Mouse (Mus musculus): ENCODE results near the gene Arx.

DNA sequence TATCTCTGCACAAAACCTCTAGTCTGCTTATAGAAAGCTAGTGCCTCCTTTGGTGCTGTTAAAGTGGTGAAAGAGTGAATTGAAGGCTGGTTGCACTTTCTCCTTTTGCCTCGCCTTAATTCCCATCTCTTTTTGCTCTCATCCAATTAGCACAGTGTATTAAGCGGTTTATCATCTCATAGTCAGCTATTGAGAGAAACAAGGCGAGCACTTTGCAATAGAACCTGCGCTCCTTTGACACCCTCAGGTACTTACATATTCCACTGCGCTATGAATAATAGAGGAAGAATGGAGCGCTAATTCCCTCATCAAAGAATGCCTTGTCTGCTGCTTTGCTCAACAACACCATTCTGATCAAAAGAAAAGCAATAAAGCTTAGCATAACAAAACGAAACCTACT is 15.6 kb downstream of the Arx start:
- TF ChIP-seq CTCF (IDR thresholded peaks at IDR 0.05; ENCODE audit: extremely low read depth, insufficient read length, insufficient replicate concordance, low read depth, low read length) (no peak), POLR2A (IDR thresholded peaks at IDR 0.05; ENCODE audit: low read depth, low read length) (no peak)
